Mouse (Mus musculus): ENCODE data around the gene Axl.

DNA sequence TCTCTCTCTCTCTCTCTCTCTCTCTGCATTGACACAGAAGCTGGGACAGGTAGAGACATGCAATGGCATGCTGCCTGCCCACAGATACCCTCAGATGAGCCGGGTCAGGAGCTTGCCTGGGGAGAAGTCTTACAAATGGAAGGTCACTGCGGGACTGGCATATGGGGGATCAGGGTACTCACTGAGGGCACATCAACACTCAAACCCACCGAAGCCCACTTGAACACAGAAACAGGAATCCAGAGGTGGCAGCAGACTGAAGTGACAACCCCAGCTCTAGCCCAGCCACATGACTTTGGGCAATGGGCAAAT lies 580 bp upstream of the Axl start:
- TF ChIP-seq HCFC1 (IDR thresholded peaks at IDR 0.05; ENCODE audit: borderline replicate concordance, insufficient read depth, low read length) = no peak
- TF ChIP-seq MAFK (IDR thresholded peaks at IDR 0.05; ENCODE audit: insufficient read depth, low read depth, low read length) = no peak
- TF ChIP-seq CHD2 (IDR thresholded peaks at IDR 0.05; ENCODE audit: low read depth, low read length) = no peak
- no peak for TF ChIP-seq ZC3H11A (IDR thresholded peaks at IDR 0.05; ENCODE audit: borderline replicate concordance, low read depth, low read length)
- TF ChIP-seq ZNF384 (IDR thresholded peaks at IDR 0.05; ENCODE audit: low read depth, low read length) = no peak
